Mouse (Mus musculus): ENCODE measurements at regions not wholly inside any gene's neighbourhood (a gene's known extent, or its start where the extent isn't known, plus 50 kb on each side); places are given as distances from the start of the nearest gene placed in this dataset.

DNA sequence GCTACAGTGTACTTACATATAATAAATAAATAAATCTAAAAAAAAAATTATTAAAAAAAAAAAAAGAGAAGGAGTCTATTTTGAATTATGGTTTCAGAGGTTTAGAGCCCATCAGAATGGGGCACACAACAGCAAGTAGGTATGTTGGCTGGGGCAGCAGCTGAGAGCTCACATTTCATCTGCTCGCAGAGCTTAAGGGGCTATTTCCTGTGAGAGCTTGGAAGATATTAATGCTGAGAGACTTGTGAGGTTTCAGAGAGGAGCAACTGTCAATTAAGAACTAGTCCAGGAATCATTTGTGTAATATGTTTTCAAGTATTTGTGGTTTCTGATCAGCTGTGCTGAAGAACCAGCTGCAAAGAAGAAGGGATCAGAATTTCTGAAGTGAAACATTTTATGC, 263.3 kb downstream of the Tbc1d1 start:
- DNase-seq (ENCODE audit: extremely low read depth) = no peak
- no peaks in the 10 kb centered on the region for H3K27me3 ChIP-seq (replicated peaks)
- no peak overlapping the region for H3K9ac ChIP-seq (ENCODE audit: insufficient read depth, low read depth)
- no peak overlapping the region for H3K4me2 ChIP-seq (ENCODE audit: insufficient read depth, low read depth, poor library complexity, severe bottlenecking)
- TF ChIP-seq TBP (conservative IDR thresholded peaks at IDR 0.05; ENCODE audit: low read depth, low read length) (no peak), CTCF (conservative IDR thresholded peaks at IDR 0.05 in 1 of 2, IDR thresholded peaks at IDR 0.05 in 1 of 2; ENCODE audit: low read depth in 2 of 2, low read length in 2 of 2) (no peak), MXI1 (IDR thresholded peaks at IDR 0.05; ENCODE audit: low read depth, low read length) (no peak), CHD2 (IDR thresholded peaks at IDR 0.05; ENCODE audit: low read length) (no peak), EP300 (IDR thresholded peaks at IDR 0.05; ENCODE audit: low read length) (no peak), JUN (IDR thresholded peaks at IDR 0.05; ENCODE audit: insufficient read depth, low read depth, low read length) (no peak), MAX (IDR thresholded peaks at IDR 0.05; ENCODE audit: low read length) (no peak)
- no peaks in the 10 kb centered on the region for H3K79me2 ChIP-seq (replicated peaks; ENCODE audit: control insufficient read depth, extremely low read depth, insufficient read depth, poor library complexity, severe bottlenecking)
- H3K36me3 ChIP-seq (replicated peaks in 1 of 2; ENCODE audit: control insufficient read depth in 1 of 2, insufficient read depth in 1 of 2, low read length in 1 of 2) = no peaks in the 10 kb centered on the region
- in situ Hi-C loops (cut with MboI; ENCODE audit: low pct_ligation_motif_present, low pct_unique_long_range_greater_than_20kb, low sequenced_read_pairs) = no loop called here
- no peak overlapping the region for H3K27ac ChIP-seq (ENCODE audit: insufficient read depth, low read depth)
- no peak overlapping the region for H3K4me3 ChIP-seq (replicated peaks in 1 of 3; ENCODE audit: low read depth in 2 of 3, low read length in 2 of 3, poor library complexity in 1 of 3)
- peaks cover 5% of the 10 kb centered on the region for H3K9me3 ChIP-seq (replicated peaks; ENCODE audit: low read length)
- dilution Hi-C loops (cut with MboI; ENCODE audit: extremely low pct_ligation_motif_present, extremely low pct_unique_long_range_greater_than_20kb, low sequenced_read_pairs) = no loop called here
- H3K4me1 ChIP-seq (ENCODE audit: control insufficient read depth in 1 of 2, insufficient read depth in 2 of 2) = no peaks in the 10 kb centered on the region

DNA sequence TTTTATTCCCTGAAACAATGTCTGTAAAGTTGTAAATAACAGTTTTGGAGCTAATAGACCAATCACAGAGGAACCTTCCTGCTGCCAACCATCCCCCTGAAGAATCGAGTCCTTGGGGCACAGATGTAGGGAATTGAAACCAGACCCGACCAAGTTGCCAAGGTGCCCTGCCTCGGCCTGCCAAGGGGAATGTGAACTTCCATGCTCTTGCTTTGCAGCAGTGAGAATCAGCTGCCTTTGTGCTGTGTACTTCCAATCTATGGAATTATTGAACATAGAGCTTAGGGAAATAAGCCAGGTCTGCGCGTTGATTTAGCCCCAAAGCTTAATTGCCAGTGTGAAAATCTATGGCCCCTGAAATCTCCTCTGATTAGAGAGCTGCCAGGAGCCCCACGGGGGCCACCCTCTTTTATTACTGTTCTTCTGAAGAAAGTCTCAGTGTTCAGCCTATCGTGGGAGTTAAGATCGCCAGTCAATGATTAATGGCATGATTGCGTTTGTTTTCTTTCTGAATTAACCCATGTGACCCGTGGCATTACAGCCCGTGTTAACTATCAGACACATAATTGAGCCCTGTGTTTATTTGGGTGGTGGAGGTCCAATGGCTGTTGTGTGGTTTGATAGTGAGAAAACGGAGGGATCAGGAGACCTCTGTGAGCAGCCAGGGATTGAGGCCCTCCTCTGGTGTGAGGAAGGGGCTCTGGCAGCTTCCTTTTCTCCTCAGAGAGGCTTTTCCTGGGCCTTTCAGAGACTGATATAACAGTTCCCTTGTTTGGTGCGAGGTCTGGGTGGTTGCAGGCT, 266.9 kb downstream of the Tbc1d1 start:
- no peak overlapping the region for H3K4me2 ChIP-seq (ENCODE audit: insufficient read depth, low read depth, poor library complexity, severe bottlenecking)
- peaks cover 5% of the 10 kb centered on the region for H3K9me3 ChIP-seq (replicated peaks; ENCODE audit: low read length)
- no peaks in the 10 kb centered on the region for H3K27me3 ChIP-seq (replicated peaks)
- H3K4me3 ChIP-seq (replicated peaks in 1 of 3; ENCODE audit: low read depth in 2 of 3, low read length in 2 of 3, poor library complexity in 1 of 3) = no peak overlapping the region
- H3K36me3 ChIP-seq (replicated peaks in 1 of 2; ENCODE audit: control insufficient read depth in 1 of 2, insufficient read depth in 1 of 2, low read length in 1 of 2) = no peaks in the 10 kb centered on the region
- H3K79me2 ChIP-seq (replicated peaks; ENCODE audit: control insufficient read depth, extremely low read depth, insufficient read depth, poor library complexity, severe bottlenecking) = no peaks in the 10 kb centered on the region
- dilution Hi-C loops (cut with MboI; ENCODE audit: extremely low pct_ligation_motif_present, extremely low pct_unique_long_range_greater_than_20kb, low sequenced_read_pairs) (no loop called here), in situ Hi-C loops (cut with MboI; ENCODE audit: low pct_ligation_motif_present, low pct_unique_long_range_greater_than_20kb, low sequenced_read_pairs) (no loop called here)
- H3K27ac ChIP-seq (ENCODE audit: insufficient read depth, low read depth) = no peak overlapping the region
- DNase-seq (ENCODE audit: extremely low read depth) = no peak
- H3K4me1 ChIP-seq (ENCODE audit: control insufficient read depth in 1 of 2, insufficient read depth in 2 of 2) = no peaks in the 10 kb centered on the region
- H3K9ac ChIP-seq (ENCODE audit: insufficient read depth, low read depth) = no peak overlapping the region
- TF ChIP-seq KAT2A (IDR thresholded peaks at IDR 0.05; ENCODE audit: insufficient replicate concordance, low read length) (no peak), MAZ (IDR thresholded peaks at IDR 0.05; ENCODE audit: low read depth, low read length) (no peak), SMC3 (IDR thresholded peaks at IDR 0.05; ENCODE audit: low read depth, low read length) (no peak), CHD1 (IDR thresholded peaks at IDR 0.05; ENCODE audit: low read depth, low read length) (no peak)

DNA sequence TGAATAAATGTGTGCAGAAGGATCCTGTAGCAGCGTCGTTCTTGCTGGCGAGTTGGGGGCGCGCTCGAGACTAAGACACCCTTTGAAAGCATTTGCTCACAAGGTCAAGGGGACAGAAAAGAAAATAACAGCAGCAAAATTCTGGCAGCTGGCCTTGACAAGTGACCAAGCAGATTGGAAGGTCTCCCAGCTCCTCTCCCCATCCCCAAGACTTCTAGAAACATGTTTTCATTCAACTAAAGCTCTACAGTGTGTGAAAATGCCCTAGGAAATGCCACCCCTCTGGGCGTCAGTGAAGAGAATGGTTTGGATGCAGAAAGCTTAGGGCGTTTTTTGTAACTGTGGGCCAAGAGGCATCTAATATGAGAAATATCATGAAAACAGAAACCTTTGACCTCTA, 272.7 kb downstream of the Tbc1d1 start:
- Histone ChIP-seq H3K27me3 (replicated peaks) (no peaks in the 10 kb centered on the region), H3K9me3 (replicated peaks; ENCODE audit: low read length) (no peaks in the 10 kb centered on the region), H3K4me1 (ENCODE audit: control insufficient read depth in 1 of 2, insufficient read depth in 2 of 2) (no peaks in the 10 kb centered on the region), H3K4me3 (replicated peaks in 1 of 3; ENCODE audit: low read depth in 2 of 3, low read length in 2 of 3, poor library complexity in 1 of 3) (no peak overlapping the region), H3K79me2 (replicated peaks; ENCODE audit: control insufficient read depth, extremely low read depth, insufficient read depth, poor library complexity, severe bottlenecking) (no peaks in the 10 kb centered on the region), H3K9ac (ENCODE audit: insufficient read depth, low read depth) (no peak overlapping the region), H3K4me2 (ENCODE audit: insufficient read depth, low read depth, poor library complexity, severe bottlenecking) (no peak overlapping the region), H3K36me3 (replicated peaks in 1 of 2; ENCODE audit: control insufficient read depth in 1 of 2, insufficient read depth in 1 of 2, low read length in 1 of 2) (no peaks in the 10 kb centered on the region), H3K27ac (ENCODE audit: insufficient read depth, low read depth) (no peak overlapping the region)
- dilution Hi-C loops (cut with MboI; ENCODE audit: extremely low pct_ligation_motif_present, extremely low pct_unique_long_range_greater_than_20kb, low sequenced_read_pairs) (no loop called here), in situ Hi-C loops (cut with MboI; ENCODE audit: low pct_ligation_motif_present, low pct_unique_long_range_greater_than_20kb, low sequenced_read_pairs) (no loop called here)
- no peak for TF ChIP-seq PAX5 (IDR thresholded peaks at IDR 0.05; ENCODE audit: low read length)
- no peak for TF ChIP-seq JUN (IDR thresholded peaks at IDR 0.05; ENCODE audit: insufficient read depth, low read depth, low read length)
- TF ChIP-seq MXI1 (IDR thresholded peaks at IDR 0.05; ENCODE audit: low read depth, low read length) = no peak
- TF ChIP-seq ZC3H11A (IDR thresholded peaks at IDR 0.05; ENCODE audit: low read depth, low read length) = no peak
- TF ChIP-seq TCF12 (IDR thresholded peaks at IDR 0.05; ENCODE audit: low read depth, low read length) = no peak
- DNase-seq (ENCODE audit: extremely low read depth) = no peak

Measured in CH12.LX (cell line).